Mouse (Mus musculus) embryonic fibroblast, embryonic 13.5 days (primary cell): ENCODE measurements at regions not wholly inside any gene's neighbourhood (a gene's known extent, or its start where the extent isn't known, plus 50 kb on each side); places are given as distances from the start of the nearest gene placed in this dataset.

Experiments used
- CTCF ChIP-seq: IDR thresholded peaks from 2 replicates; pipeline ENCODE4 v1.5.1; 2011; ENCODE audit warnings: mild to moderate bottlenecking, control low read depth, low read length, moderate library complexity, borderline replicate concordance; ENCODE audit not compliant: insufficient read depth
- POLR2A ChIP-seq: IDR thresholded peaks from 2 replicates; pipeline ENCODE4 v1.6.1; 2011; ENCODE audit warnings: low read depth, mild to moderate bottlenecking, control low read depth, low read length, moderate library complexity

- TF ChIP-seq POLR2A (no peak), CTCF (no peak)
These were observed 65.0 kb upstream of the Marcks start for GRCm38 (mm10) chr10:37203709-37204108.
